Mouse (Mus musculus) C2C12 (cell line): Measurements from ENCODE around the gene Hbs1l.

ENCODE experiments used
- CEBPB ChIP-seq: IDR thresholded peaks from one replicate; pipeline ENCODE4 v1.6.1; 2011; ENCODE audit warnings: low read depth, mild to moderate bottlenecking, control low read depth, moderate library complexity
- CTCF ChIP-seq: IDR thresholded peaks from one replicate; pipeline ENCODE4 v1.5.1; 2011; ENCODE audit not compliant: control insufficient read depth, insufficient read depth, insufficient read length
- FOSL1 ChIP-seq: IDR thresholded peaks from one replicate; pipeline ENCODE4 v1.8.0; 2011; ENCODE audit warnings: mild to moderate bottlenecking, low read length; ENCODE audit not compliant: poor library complexity, insufficient read depth, severe bottlenecking
- MYOG ChIP-seq: IDR thresholded peaks from one replicate; pipeline ENCODE4 v1.6.1; 2011; ENCODE audit not compliant: control insufficient read depth, insufficient read length; ENCODE audit errors: extremely low read depth

- no peak for TF ChIP-seq CTCF
- TF ChIP-seq CEBPB: no peak
- TF ChIP-seq MYOG: no peak
- TF ChIP-seq FOSL1: no peak
Observed at GRCm38 (mm10) chr10:21391286-21391685, 95.5 kb downstream of the Hbs1l start.
